Mouse (Mus musculus) thymus, postnatal 0 days (tissue): ENCODE results near the gene Ddx55. TPM values are rescaled to one million over a fixed set of nuclear protein-coding genes. Genes with fewer than 3 reads are reported as not detected.
A peak's percentile ranks its signal among the peaks of the same experiment; 100 is the strongest.

Source experiments
- DNase-seq: peaks from one replicate; pipeline ENCODE4 v3.0.0-alpha.2; 2015; ENCODE audit warnings: low spot score
- polyA plus RNA-seq: library from polyadenylated mRNA; unstranded; fragments of >200 nt; fragmentation: Nextera tagmentation; extraction: Ambion mirVana; gene quantifications from 2 replicates; pipeline ENCODE4 v1.2.1, GENCODE M21; 2015

Gene Ddx55
- polyA plus RNA-seq, 1 experiment from 2014 or later: 19.7 TPM

GRCm38 (mm10) chr5:124605041-124605622 lies 52.5 kb downstream of the Ddx55 start:
- DNase-seq: no peak

DNA sequence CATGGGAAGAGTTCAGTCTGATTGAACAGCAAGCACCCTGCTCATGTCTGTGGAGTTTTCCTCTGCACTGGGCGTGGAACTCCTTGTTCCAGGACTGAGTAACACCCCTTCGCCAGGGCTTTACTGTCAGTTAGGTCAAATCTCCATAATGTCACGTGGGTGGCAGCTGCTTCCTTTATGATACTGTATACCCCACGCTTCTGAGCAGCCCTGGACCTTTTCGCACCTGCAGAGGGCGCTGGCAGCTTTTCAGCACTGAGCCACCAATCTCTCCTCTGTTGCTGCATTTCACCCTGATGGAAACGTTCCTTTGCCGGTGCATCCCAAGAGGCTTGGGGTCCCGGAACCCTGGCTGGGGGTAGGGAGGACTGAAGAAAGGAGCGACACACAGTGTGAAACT lies 58.3 kb downstream of the Ddx55 start:
- peak; percentile 44 for DNase-seq

DNA sequence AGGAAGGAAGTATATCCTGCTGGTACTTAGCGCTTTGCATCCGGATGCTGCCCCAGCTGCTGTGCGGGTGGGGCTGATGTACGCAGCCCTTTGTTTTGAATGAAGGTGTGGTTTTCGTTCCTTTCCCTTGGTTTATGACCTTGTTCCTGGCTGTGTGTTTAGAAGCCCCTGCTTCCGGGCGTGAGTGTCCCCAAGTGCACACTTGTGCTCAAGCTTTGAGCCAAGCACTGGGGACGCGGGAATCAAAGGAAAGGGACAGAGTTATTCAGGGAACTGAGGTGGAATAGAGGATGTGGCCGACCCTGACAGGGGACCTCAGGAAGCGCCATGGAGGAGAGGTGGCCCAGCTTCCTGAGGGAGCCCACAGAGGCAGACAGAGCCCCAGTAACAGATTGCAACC lies 62.0 kb downstream of the Ddx55 start:
- peak; percentile 55 for DNase-seq

DNA sequence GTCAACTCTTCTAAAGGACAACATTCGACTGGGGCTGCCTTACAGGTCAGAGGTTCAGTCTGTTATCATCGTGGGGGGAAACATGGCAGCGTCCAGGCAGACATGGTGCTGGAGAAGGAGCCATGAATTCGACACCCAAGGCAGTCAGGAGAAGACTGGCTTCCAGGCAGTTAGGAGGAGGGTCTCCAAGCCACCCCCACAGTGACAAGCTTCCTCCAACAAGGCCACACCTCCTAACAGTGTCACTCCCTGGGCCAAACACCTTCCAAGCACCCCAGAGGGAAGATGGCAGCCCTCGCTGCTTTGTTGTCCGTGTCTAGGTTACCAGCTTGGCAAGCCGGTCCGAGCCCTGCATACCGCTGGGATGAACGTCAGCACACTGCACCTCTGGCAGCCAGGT lies 66.0 kb downstream of the Ddx55 start:
- DNase-seq: no peak

Other genes starting within 250 kb of the Ddx55 start
- 16.7 and 21.2 TPM in 2 replicates for gene Mphosph9, start 224.9 kb upstream of the Ddx55 start, polyA plus RNA-seq
- 11.0 and 11.9 TPM in 2 replicates for gene 2810006K23Rik, start 224.8 kb upstream of the Ddx55 start, polyA plus RNA-seq
- gene Cdk2ap1, start 189.8 kb upstream of the Ddx55 start, polyA plus RNA-seq: 86.3 and 118 TPM in 2 replicates
- gene Sbno1, start 126.9 kb upstream of the Ddx55 start, polyA plus RNA-seq: 76.5 and 90.9 TPM in 2 replicates
- 47.9 and 50.8 TPM in 2 replicates for gene Kmt5a, start 112.9 kb upstream of the Ddx55 start, polyA plus RNA-seq
- 39.5 and 40.2 TPM in 2 replicates for gene Rilpl2, start 74.5 kb upstream of the Ddx55 start, polyA plus RNA-seq
- gene Snrnp35, start 69.7 kb upstream of the Ddx55 start, polyA plus RNA-seq: 17.5 and 17.8 TPM in 2 replicates
- gene Rilpl1, start 21.5 kb upstream of the Ddx55 start, polyA plus RNA-seq: 4.6 and 4.8 TPM in 2 replicates
- gene Tmed2, start 12.2 kb upstream of the Ddx55 start, polyA plus RNA-seq: 489 and 490 TPM in 2 replicates
- 69.5 and 71.1 TPM in 2 replicates for gene Eif2b1, start 26.3 kb downstream of the Ddx55 start, polyA plus RNA-seq
- gene Gtf2h3, start 26.3 kb downstream of the Ddx55 start, polyA plus RNA-seq: 43.8 and 50.2 TPM in 2 replicates
- gene Atp6v0a2, start 75.7 kb downstream of the Ddx55 start, polyA plus RNA-seq: 50.4 and 53.0 TPM in 2 replicates
- 0.03 and 0.04 TPM in 2 replicates for gene Dnah10, start 172.2 kb downstream of the Ddx55 start, polyA plus RNA-seq